Mouse (Mus musculus) kidney, postnatal 10 days (tissue): ENCODE measurements around the gene AC131692.1.

Experiments used
- DNase-seq: peaks from one replicate; pipeline ENCODE4 v3.0.0; 2021; ENCODE audit warnings: mixed read lengths

The AC131692.1 gene

DNA sequence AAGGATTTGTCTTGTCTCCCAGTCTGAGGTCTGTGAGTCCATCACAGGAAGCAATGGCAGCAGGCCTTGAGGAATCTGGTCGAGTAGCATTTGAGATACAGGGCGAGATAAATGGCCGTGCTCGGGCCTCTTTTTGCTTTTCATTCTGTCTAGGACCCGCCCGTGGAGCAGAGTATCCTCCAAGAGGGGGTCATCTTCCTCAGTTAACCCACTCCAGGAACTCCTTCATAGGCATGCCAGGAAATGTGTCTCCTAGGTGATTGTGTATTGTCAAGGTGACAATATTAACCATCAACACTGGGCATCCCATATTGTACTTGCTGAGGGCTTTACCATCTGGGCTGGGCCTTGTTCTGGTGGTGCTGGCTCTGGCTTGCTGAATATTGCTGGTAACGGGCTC is at the start of gene AC131692.1:
AC131692.1 (plus strand) TSS at position 301 of the 400 bp plus-strand sequence.
- no peak for DNase-seq

DNA sequence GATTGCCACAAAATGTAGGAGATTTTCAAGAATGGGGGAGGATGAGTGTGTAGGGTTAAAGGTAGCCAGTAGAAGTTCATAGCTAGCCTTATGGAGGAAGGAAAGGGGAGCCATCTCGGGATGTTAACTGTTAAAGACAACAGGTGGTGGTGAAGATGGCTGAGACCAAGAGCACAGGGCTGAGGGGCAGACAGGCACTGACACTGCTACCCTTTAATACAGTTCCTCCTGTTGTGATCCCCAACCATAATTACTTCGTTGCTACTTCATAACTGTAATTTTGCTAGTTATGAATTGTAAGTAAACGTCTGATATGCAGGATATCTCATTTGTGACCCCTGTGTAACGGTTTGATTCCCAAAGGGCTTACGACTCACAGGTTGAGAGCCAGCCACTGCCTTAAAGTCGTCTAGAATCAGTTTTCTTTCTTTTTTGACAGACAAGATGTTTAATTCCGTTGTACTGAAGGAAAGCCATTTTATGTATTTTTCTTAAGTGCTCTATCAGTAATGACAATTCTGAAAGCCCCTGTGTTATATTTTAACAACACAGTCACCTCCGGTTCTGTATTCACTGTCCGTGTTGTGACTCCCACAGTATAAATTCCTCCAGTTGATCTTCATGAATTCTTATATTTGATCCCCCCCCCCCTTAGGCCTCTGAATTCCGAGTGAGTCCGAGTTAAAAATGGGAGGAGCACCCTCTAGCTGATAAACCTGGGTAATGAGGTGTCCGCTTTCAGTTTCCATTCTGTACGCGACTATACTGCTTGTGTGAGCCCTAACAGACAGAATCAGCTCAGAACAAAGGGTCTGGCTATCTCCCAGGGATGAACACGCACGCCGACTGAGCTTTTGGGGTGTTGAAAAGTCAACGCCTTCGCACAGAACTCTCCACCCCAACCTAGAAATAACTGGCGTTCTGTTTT is 48.6 kb upstream of the AC131692.1 start:
- no peak for DNase-seq

- peak; percentile 93 for DNase-seq
These were observed 47.7 kb upstream of the AC131692.1 start, which contains the start of gene Syvn1 for GRCm38 (mm10) chr19:6046294-6047153. Gene Syvn1 (plus strand): TSS chr19:6046576.

DNA sequence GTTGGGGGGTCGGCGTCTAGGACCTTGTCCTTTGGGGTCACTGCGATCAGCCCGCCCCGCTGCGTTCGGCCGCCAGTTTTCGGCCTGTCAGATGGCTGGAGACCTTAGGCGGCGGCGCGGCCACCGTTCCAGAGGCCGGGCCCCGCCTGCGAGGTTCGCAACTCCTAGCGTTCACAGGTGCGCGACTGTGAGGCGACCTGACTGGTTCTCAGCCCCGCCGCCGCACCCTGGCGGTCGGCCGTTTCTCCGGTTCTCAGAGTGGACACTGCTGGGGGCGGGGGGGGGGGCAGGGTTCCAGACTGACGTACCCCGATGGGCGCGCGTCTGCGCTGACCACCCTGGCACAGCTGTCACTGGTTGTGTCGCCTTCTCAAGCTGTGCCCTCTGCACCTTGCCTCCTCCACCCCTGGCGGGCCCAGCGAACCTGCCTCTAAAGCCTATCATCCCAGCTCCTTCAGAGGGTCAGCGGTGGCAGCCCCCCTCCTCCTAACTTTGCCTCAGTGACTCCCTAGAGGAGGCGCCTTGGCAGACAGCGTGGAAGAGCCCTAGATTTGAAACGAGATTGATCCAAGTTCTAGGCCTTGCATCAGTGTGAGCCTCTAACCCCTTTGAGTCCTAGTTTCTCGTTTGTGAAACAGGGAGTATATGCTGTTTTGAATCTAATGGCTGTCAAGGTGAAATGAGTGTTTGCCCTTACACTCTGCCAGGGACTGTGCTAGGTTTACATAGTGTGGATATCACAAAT is 46.9 kb upstream of the AC131692.1 start:
- DNase-seq, result no peak

- DNase-seq, result no peak
These were observed 46.4 kb upstream of the AC131692.1 start for GRCm38 (mm10) chr19:6047899-6048166.

- no peak for DNase-seq
These were observed 45.4 kb upstream of the AC131692.1 start for GRCm38 (mm10) chr19:6048681-6049410.

- no peak for DNase-seq
These were observed 41.7 kb upstream of the AC131692.1 start for GRCm38 (mm10) chr19:6052516-6052915.

DNA sequence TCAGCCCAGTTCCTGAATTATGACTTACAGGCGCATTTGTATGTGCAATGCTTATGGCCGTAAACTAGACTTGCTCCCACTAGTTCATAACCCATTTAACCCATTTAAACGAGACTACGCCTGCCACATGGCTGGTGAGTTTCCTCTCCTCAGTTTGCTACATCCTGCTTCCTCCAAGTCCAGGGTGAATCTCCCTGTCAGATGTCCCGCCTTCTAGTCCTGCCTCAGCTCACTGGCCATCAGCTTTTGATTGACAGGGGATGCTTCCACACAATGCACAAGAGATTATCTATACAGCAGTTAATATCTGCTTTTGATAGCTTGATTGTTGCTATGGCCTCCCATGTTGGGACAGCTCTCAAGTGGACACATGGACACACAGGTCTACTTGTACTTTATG is 39.9 kb upstream of the AC131692.1 start:
- no peak for DNase-seq

GRCm38 (mm10) chr19:6056696-6057095 is 37.5 kb upstream of the AC131692.1 start:
- DNase-seq, result no peak

- DNase-seq, result peak; percentile 100
These were observed 36.7 kb upstream of the AC131692.1 start, which contains the start of the genes Mrpl49 and Fau for GRCm38 (mm10) chr19:6057313-6058096. Gene Mrpl49 (minus strand): TSS chr19:6057785. Gene Fau (plus strand): TSS chr19:6057844.

- no peak for DNase-seq
These were observed 35.7 kb upstream of the AC131692.1 start for GRCm38 (mm10) chr19:6058513-6058912.

DNA sequence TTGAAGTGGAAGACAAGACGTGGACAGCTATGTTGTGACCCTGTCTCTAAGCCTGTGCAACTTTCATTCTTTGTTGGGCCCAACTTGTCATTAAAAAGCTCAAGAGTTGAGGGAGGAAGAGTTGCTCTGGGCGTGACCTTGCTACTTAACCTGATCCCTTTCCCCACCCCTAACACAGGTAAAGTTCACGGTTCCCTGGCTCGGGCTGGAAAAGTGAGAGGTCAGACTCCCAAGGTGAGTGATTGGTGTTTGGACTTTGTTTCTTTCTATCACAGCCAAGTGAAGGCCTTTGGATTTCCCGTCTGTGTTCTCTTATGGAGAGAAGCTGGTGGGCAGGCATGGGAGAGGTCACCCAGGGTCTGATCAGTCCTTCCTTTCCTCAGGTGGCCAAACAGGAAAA is 35.3 kb upstream of the AC131692.1 start:
- DNase-seq, result no peak

GRCm38 (mm10) chr19:6061021-6061533 is 33.1 kb upstream of the AC131692.1 start, which contains the start of gene Znhit2:
Gene Znhit2 (plus strand): TSS chr19:6061192.
- peak; percentile 96 for DNase-seq

DNA sequence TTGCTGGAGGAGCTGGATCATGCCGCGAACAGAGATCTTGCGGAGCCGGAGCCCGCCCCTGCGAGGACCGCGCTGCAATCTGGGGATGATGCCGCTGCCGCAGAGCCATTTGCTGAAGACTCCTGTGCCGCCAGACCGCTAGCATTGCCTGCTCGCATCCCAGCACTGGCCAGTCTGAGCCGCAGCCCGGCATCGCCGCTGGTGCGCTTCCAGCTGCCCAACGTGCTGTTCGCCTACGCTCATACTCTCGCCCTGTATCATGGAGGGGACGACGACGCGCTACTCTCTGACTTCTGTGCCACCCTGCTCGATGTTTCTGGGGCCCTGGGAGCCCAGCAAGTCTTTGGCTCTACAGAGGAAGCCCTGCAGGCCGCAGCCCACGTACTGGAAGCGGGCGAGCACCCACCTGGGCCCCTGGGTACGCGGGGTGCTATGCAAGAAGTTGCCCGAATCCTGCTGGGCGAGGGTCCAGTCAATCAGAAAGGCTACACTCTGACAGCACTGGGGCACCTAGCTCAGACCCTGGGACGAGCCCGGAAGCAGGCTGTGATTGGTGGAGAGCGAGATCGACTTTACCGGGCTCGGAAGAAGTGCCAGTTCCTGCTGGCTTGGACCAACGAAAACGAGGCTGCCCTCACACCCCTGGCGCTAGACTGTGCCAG is 32.4 kb upstream of the AC131692.1 start:
- DNase-seq, result peak; percentile 73

DNA sequence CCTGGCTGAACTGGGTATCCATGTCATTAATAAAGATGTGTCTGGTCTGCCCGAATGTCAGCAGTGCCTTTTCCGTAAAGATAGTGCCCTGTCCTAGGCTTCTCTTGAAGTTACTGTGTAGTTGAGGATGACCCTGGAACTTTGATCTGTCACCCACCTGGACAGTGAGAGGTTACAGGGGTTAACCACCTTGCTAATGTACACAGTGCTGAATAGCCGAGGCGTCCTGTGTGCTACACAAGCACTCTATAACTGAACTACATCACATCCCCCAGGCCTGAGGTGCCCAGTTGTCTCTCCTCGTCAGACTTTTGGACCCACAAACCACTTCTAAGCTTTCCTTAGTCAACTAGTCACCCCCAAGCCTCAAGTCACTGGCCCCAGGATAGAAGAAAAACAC is 31.8 kb upstream of the AC131692.1 start:
- DNase-seq, result no peak

- DNase-seq, result no peak
These were observed 31.1 kb upstream of the AC131692.1 start for GRCm38 (mm10) chr19:6063081-6063480.

DNA sequence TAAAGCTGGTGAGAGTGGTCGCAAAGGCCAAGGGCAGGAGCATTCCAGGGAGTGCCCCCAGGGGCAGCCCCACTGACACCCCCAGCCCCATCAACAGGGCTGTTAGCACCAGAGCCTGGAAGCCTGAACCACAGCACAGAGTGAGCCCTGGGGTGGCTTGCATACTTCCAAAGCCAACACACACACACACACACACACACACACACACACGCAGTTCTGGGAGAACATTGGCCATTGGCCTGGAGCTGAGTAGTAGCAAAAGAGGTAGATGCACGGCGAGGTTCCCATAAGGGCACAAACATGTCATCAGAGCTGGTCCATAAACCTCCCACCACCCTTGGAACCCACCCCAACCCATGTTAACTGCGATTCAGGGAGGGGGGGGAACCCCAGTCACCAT is 27.6 kb upstream of the AC131692.1 start:
- DNase-seq, result no peak

DNA sequence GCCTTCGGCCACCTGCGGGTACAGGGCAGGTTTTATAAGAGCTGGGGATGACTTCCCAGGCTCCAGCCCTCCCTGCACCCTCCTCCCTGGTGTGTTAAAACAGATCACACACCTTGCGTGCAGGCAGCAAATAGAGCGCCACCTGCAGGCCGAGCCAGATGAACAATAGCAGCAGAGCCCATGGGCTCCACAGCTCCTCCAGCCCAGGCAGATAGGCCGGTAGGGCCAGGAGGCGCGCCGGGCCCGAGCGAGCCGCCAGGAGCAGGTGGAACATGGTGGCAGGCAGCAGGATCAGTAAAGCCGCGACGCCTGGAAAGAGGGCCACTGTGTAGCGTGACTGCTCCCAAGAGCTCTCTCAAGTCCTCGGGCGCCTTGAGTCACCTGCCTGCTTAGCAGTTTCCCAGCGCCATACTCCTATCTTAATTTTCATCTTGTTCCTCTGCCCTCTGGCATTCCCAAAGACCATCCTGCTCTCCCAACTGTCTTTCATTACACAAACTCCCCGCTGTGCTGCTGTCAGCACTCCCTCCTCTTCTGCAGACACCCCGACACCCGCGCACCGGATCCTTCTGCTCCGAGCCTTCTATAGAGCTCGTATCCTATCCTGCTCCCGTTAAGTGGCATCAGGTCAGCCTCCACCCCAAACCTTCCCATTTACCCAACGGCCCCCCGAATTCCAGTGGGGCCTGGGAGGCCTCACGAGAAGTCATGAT is 27.1 kb upstream of the AC131692.1 start:
- DNase-seq, result peak; percentile 89

DNA sequence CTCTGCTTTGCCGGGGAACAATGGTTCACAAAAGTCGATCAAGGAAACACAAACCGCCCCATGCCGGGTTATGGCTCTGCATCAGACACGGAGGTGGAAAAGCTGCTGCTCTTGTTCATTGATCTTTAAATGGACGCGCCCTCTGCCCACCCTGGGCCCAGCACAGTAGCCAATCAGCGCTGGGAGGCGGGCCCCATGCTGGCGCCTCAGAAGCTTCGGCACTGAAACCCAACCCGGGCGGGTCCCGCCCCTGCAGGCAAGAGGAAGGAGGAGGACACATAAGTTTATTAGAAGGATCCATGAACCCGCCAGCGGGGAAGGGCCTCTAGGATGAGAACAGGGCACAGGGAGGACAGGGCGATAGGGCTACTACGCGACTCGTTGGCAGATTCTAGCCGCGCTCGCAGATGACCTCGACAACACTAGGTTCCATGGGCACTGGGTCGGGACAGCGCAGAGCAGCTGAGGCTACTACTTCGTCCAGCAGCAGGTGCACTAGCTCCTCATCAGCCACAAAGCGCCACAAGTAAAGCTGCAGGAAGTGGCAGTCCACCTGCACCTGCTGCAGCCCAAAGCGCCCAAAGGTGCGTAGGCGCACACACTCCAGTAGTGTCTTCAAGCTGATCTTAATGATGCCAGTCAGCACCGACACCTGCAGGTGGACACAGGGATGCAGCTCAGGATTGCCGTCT is 26.3 kb upstream of the AC131692.1 start, which contains the start of gene Tm7sf2:
Tm7sf2 (minus strand) TSS at position 650 of the 692 bp plus-strand sequence.
- peak; percentile 95 for DNase-seq
